Mouse (Mus musculus): ENCODE data around the gene Trcg1. TPM values are rescaled to one million over a fixed set of nuclear protein-coding genes. Genes with fewer than 3 reads are reported as not detected.
"Not testable (repeated sequence)": the region's sequence is repeated elsewhere in the genome, so short reads cannot be mapped to it uniquely, and the experiment has no call there.

The Trcg1 gene
- not detected for total RNA-seq (2021)
- long read RNA-seq, experiment 1: 0 reads
- long read RNA-seq, experiment 2: 0 reads

GRCm38 (mm10) chr9:57236256-57236655 lies at the start of gene Trcg1:
TSS of gene Trcg1 (plus strand) at chr9:57236556.
- DNase-seq (ENCODE audit: low spot score in 2 of 2): no peak

- no peak for DNase-seq (ENCODE audit: low spot score in 2 of 2)
Measured at GRCm38 (mm10) chr9:57196708-57197107, 39.6 kb upstream of the Trcg1 start.

GRCm38 (mm10) chr9:57197414-57197813 lies 38.9 kb upstream of the Trcg1 start:
- no peak for DNase-seq (ENCODE audit: low spot score in 2 of 2)

- no peak for DNase-seq (ENCODE audit: low spot score in 2 of 2)
Measured at GRCm38 (mm10) chr9:57202981-57203380, 33.4 kb upstream of the Trcg1 start.

GRCm38 (mm10) chr9:57203571-57203970 lies 32.8 kb upstream of the Trcg1 start:
- DNase-seq (ENCODE audit: low spot score in 2 of 2): not testable (repeated sequence)

- DNase-seq (ENCODE audit: low spot score in 2 of 2): no peak
Measured at GRCm38 (mm10) chr9:57206896-57207295, 29.5 kb upstream of the Trcg1 start.

- DNase-seq (ENCODE audit: low spot score in 2 of 2): peak; percentile 35 to 45
Measured at GRCm38 (mm10) chr9:57209316-57209715, 27.0 kb upstream of the Trcg1 start.

GRCm38 (mm10) chr9:57212448-57213222 lies 23.7 kb upstream of the Trcg1 start:
- DNase-seq (ENCODE audit: low spot score in 2 of 2): no peak

- no peak for DNase-seq (ENCODE audit: low spot score in 2 of 2)
Measured at GRCm38 (mm10) chr9:57214500-57214899, 21.9 kb upstream of the Trcg1 start.

GRCm38 (mm10) chr9:57217220-57217619 lies 19.1 kb upstream of the Trcg1 start:
- no peak for DNase-seq (ENCODE audit: low spot score in 2 of 2)

GRCm38 (mm10) chr9:57218776-57219175 lies 17.6 kb upstream of the Trcg1 start:
- no peak for DNase-seq (ENCODE audit: low spot score in 2 of 2)

- no peak for DNase-seq (ENCODE audit: low spot score in 2 of 2)
Measured at GRCm38 (mm10) chr9:57219511-57219910, 16.8 kb upstream of the Trcg1 start.

GRCm38 (mm10) chr9:57220356-57220755 lies 16.0 kb upstream of the Trcg1 start:
- peak; percentile 44 to 48 for DNase-seq (ENCODE audit: low spot score in 2 of 2)

GRCm38 (mm10) chr9:57223341-57223740 lies 13.0 kb upstream of the Trcg1 start:
- no peak for DNase-seq (ENCODE audit: low spot score in 2 of 2)

GRCm38 (mm10) chr9:57225780-57226627 lies 10.4 kb upstream of the Trcg1 start:
- no peak for DNase-seq (ENCODE audit: low spot score in 2 of 2)

GRCm38 (mm10) chr9:57226628-57227122 lies 9.7 kb upstream of the Trcg1 start:
- not testable (repeated sequence) for DNase-seq (ENCODE audit: low spot score in 2 of 2)

GRCm38 (mm10) chr9:57227203-57227602 lies 9.2 kb upstream of the Trcg1 start:
- no peak for DNase-seq (ENCODE audit: low spot score in 2 of 2)

GRCm38 (mm10) chr9:57228186-57228585 lies 8.2 kb upstream of the Trcg1 start:
- DNase-seq (ENCODE audit: low spot score in 2 of 2): no peak

GRCm38 (mm10) chr9:57229726-57230125 lies 6.6 kb upstream of the Trcg1 start:
- no peak for DNase-seq (ENCODE audit: low spot score in 2 of 2)

- DNase-seq (ENCODE audit: low spot score in 2 of 2): no peak
Measured at GRCm38 (mm10) chr9:57230146-57230783, 6.1 kb upstream of the Trcg1 start.

GRCm38 (mm10) chr9:57231536-57232255 lies 4.7 kb upstream of the Trcg1 start:
- DNase-seq (ENCODE audit: low spot score in 2 of 2): no peak

Data from left cerebral cortex, adult 18-20 months (tissue).